In genomic region chr4:26223267-26223666, GRCm38 (mm10) we compare ENCODE assay signal across 23 mouse cellular contexts.
A peak's percentile ranks its signal among the peaks of the same experiment; 100 is the strongest.
DNase-seq lines count a peak whose midpoint lies in the region; ATAC-seq and TF ChIP-seq lines count a peak whose summit lies in the region.
"Had no signal": no experiment of that assay in that cellular context is flagged by ENCODE, and none has a peak within 500 bp of the region (broad histone marks: within the 10 kb centered on the region; RNA-seq: fewer than 3 reads in every experiment).

No protein-coding gene starts in this region.

- H3K4me3 ChIP-seq in forebrain, embryonic 13.5 days, result no peak overlapping the region
- H3K4me3 ChIP-seq in forebrain, embryonic 10.5 days, result no peak overlapping the region
- no peak overlapping the region for H3K4me3 ChIP-seq in forebrain, embryonic 15.5 days
- H3K4me3 ChIP-seq in forebrain, embryonic 12.5 days (replicated peaks), result no peak overlapping the region
- no peak overlapping the region for H3K4me3 ChIP-seq in forebrain, postnatal 0 days (ENCODE audit: low read depth, low read length)
- H3K4me3 ChIP-seq: embryonic facial prominence, embryonic 10.5 days; embryonic facial prominence, embryonic 12.5 days had no signal

- H3K4me2 ChIP-seq in forebrain, embryonic 13.5 days, result no peak overlapping the region
- no peak overlapping the region for H3K4me2 ChIP-seq in forebrain, embryonic 15.5 days (replicated peaks)
- H3K4me2 ChIP-seq in forebrain, embryonic 12.5 days, result no peak overlapping the region
- H3K4me2 ChIP-seq in forebrain, postnatal 0 days (ENCODE audit: low read depth), result no peak overlapping the region
- H3K4me2 ChIP-seq: embryonic facial prominence, embryonic 12.5 days had no signal

- no peaks in the 10 kb centered on the region for H3K27me3 ChIP-seq in forebrain, embryonic 13.5 days
- H3K27me3 ChIP-seq in forebrain, embryonic 10.5 days (ENCODE audit: poor library complexity, severe bottlenecking), result no peaks in the 10 kb centered on the region
- H3K27me3 ChIP-seq in forebrain, embryonic 15.5 days, result no peaks in the 10 kb centered on the region
- no peaks in the 10 kb centered on the region for H3K27me3 ChIP-seq in forebrain, embryonic 12.5 days
- no peaks in the 10 kb centered on the region for H3K27me3 ChIP-seq in forebrain, postnatal 0 days (ENCODE audit: insufficient read depth, low read length)
- H3K27me3 ChIP-seq: CH12.LX; embryonic facial prominence, embryonic 12.5 days; Patski had no signal

- H3K9me3 ChIP-seq in forebrain, embryonic 13.5 days (replicated peaks), result no peaks in the 10 kb centered on the region
- no peaks in the 10 kb centered on the region for H3K9me3 ChIP-seq in forebrain, embryonic 10.5 days
- no peaks in the 10 kb centered on the region for H3K9me3 ChIP-seq in forebrain, embryonic 15.5 days
- no peaks in the 10 kb centered on the region for H3K9me3 ChIP-seq in forebrain, embryonic 12.5 days
- H3K9me3 ChIP-seq in forebrain, postnatal 0 days (ENCODE audit: low read length), result no peaks in the 10 kb centered on the region
- H3K9me3 ChIP-seq: embryonic facial prominence, embryonic 10.5 days; embryonic facial prominence, embryonic 12.5 days; G1E had no signal

- H3K27ac ChIP-seq in forebrain, embryonic 13.5 days, result no peak overlapping the region
- H3K27ac ChIP-seq in forebrain, embryonic 10.5 days, result no peak overlapping the region
- no peak overlapping the region for H3K27ac ChIP-seq in forebrain, embryonic 15.5 days (replicated peaks)
- no peak overlapping the region for H3K27ac ChIP-seq in forebrain, embryonic 12.5 days
- no peak overlapping the region for H3K27ac ChIP-seq in forebrain, postnatal 0 days (ENCODE audit: low read depth, low read length)
- H3K27ac ChIP-seq: embryonic facial prominence, embryonic 10.5 days; embryonic facial prominence, embryonic 12.5 days had no signal

- TF ChIP-seq CTCF in forebrain, postnatal 0 days (IDR thresholded peaks at IDR 0.05; ENCODE audit: low read depth), result no peak

- WGBS in forebrain, embryonic 13.5 days, result 82% methylated on average over 1 of the region's 1 CpGs
- WGBS in forebrain, embryonic 10.5 days, result 82% methylated on average over 1 of the region's 1 CpGs
- WGBS in forebrain, embryonic 15.5 days, result 62% methylated on average over 1 of the region's 1 CpGs
- 87% methylated on average over 1 of the region's 1 CpGs for WGBS in forebrain, embryonic 12.5 days
- 55% methylated on average over 1 of the region's 1 CpGs for WGBS in forebrain, postnatal 0 days

- no peaks in the 10 kb centered on the region for H3K4me1 ChIP-seq in forebrain, embryonic 13.5 days
- no peaks in the 10 kb centered on the region for H3K4me1 ChIP-seq in forebrain, embryonic 10.5 days
- H3K4me1 ChIP-seq in forebrain, embryonic 15.5 days, result no peaks in the 10 kb centered on the region
- H3K4me1 ChIP-seq in forebrain, embryonic 12.5 days, result no peaks in the 10 kb centered on the region
- no peaks in the 10 kb centered on the region for H3K4me1 ChIP-seq in forebrain, postnatal 0 days (ENCODE audit: insufficient read depth)
- H3K4me1 ChIP-seq: embryonic facial prominence, embryonic 10.5 days; embryonic facial prominence, embryonic 12.5 days had no signal

- peak; percentile 50; the same call in 1 of the 2 replicates for ATAC-seq in forebrain, embryonic 13.5 days
- 0 out of 2 replicates have a peak, but pooled peaks have one; percentile 64 for ATAC-seq in forebrain, embryonic 15.5 days (replicated peaks)
- no peak for ATAC-seq in forebrain, embryonic 12.5 days (ENCODE audit: low FRiP score)
- peak; percentile 62 for ATAC-seq in forebrain, postnatal 0 days
- ATAC-seq: activated CD4-positive, CD25-positive, alpha-beta regulatory T cell, adult 4 months; CD4-positive, CD25-positive, alpha-beta regulatory T cell, adult 4 months; Patski had no signal

- H3K36me3 ChIP-seq in forebrain, embryonic 13.5 days (ENCODE audit: poor library complexity, severe bottlenecking), result no peaks in the 10 kb centered on the region
- H3K36me3 ChIP-seq in forebrain, embryonic 10.5 days (replicated peaks), result no peaks in the 10 kb centered on the region
- H3K36me3 ChIP-seq in forebrain, embryonic 15.5 days, result no peaks in the 10 kb centered on the region
- no peaks in the 10 kb centered on the region for H3K36me3 ChIP-seq in forebrain, embryonic 12.5 days (replicated peaks)
- no peaks in the 10 kb centered on the region for H3K36me3 ChIP-seq in forebrain, postnatal 0 days (ENCODE audit: insufficient read depth)
- H3K36me3 ChIP-seq: embryonic facial prominence, embryonic 10.5 days; embryonic facial prominence, embryonic 12.5 days; G1E had no signal

- no peak overlapping the region for H3K9ac ChIP-seq in forebrain, embryonic 13.5 days
- no peak overlapping the region for H3K9ac ChIP-seq in forebrain, embryonic 15.5 days (replicated peaks)
- no peak overlapping the region for H3K9ac ChIP-seq in forebrain, embryonic 12.5 days
- H3K9ac ChIP-seq in forebrain, postnatal 0 days, result no peak overlapping the region
- H3K9ac ChIP-seq: embryonic facial prominence, embryonic 12.5 days had no signal

- no peak for DNase-seq in forebrain, embryonic 10.5 days (ENCODE audit: extremely low spot score, low spot score)
- peak; percentile 8 for DNase-seq in forebrain, postnatal 0 days
- DNase-seq in embryo, embryonic 11 days, result no peak
- DNase-seq: adrenal gland, adult 8-10 months; adrenal gland, postnatal 14 days; adrenal gland, postnatal 36 days; B cell, adult 2 months; cerebellum, adult 11 months; cerebellum, adult 18-20 months; cerebellum, adult 8-10 months; cerebellum, adult 9-11 months; cerebellum, postnatal 14 days; cerebellum, postnatal 36 days had no signal
